Comparison of ENCODE assay signal across 8 mouse cellular contexts in genomic region chr3:31260329-31260963, GRCm38 (mm10). TPM values are rescaled to one million over a fixed set of nuclear protein-coding genes. Genes with fewer than 3 reads are reported as not detected.
DNase-seq lines count a peak whose midpoint lies in the region; ATAC-seq and TF ChIP-seq lines count a peak whose summit lies in the region.

No protein-coding gene starts in this region.

- peak; percentile 49; the same call in 1 of the 2 replicates for ATAC-seq in forebrain, embryonic 12.5 days (ENCODE audit: low FRiP score)
- no peak for ATAC-seq in megakaryocyte-erythroid progenitor cell, adult 5-6 weeks (replicated peaks; ENCODE audit: low FRiP score, low TSS enrichment, poor library complexity, severe bottlenecking)

- no peak for TF ChIP-seq POLR2A in kidney, adult 2 months (IDR thresholded peaks at IDR 0.05; ENCODE audit: low read depth, low read length)

- no peaks in the 10 kb centered on the region for H3K9me3 ChIP-seq in forebrain, embryonic 12.5 days

- peak; percentile 76 for DNase-seq in 3134 (ENCODE audit: extremely low read depth, insufficient read length, low spot score)
- DNase-seq in Muller cell, postnatal 12 days (ENCODE audit: inconsistent ontology term): peak; percentile 80
- peak; percentile 55 for DNase-seq in kidney, adult 2 months
- peak; percentile 43 for DNase-seq in lung, postnatal 36 days
- DNase-seq in left cerebral cortex, adult 11 months (ENCODE audit: low spot score): no peak
- no peak for DNase-seq in c-Kit-positive CD71-positive TER-119-positive erythroid progenitor cells, embryonic 14.5 days (ENCODE audit: low spot score)

- H3K4me2 ChIP-seq in forebrain, embryonic 12.5 days: no peak overlapping the region

- WGBS in forebrain, embryonic 12.5 days: 13% methylated on average over 7 of the region's 7 CpGs
- WGBS in kidney, adult 2 months: 30% methylated on average over 7 of the region's 7 CpGs

- H3K4me1 ChIP-seq in forebrain, embryonic 12.5 days: peaks cover 16% of the 10 kb centered on the region
- H3K4me1 ChIP-seq in kidney, adult 2 months (ENCODE audit: control insufficient read depth, insufficient read depth, low read length): peaks cover 3% of the 10 kb centered on the region; the same call in 1 of the 2 replicates

- no peaks in the 10 kb centered on the region for H3K36me3 ChIP-seq in forebrain, embryonic 12.5 days (replicated peaks)
- no peaks in the 10 kb centered on the region for H3K36me3 ChIP-seq in kidney, adult 2 months (ENCODE audit: control insufficient read depth, insufficient read depth, low read length)

- H3K4me3 ChIP-seq in forebrain, embryonic 12.5 days (replicated peaks): no peak overlapping the region
- H3K4me3 ChIP-seq in kidney, adult 2 months (ENCODE audit: insufficient read depth, low read depth, low read length): no peak overlapping the region

- no peak for TF ChIP-seq CTCF in kidney, adult 2 months (conservative IDR thresholded peaks at IDR 0.05; ENCODE audit: insufficient read depth, insufficient read length, low read depth, low read length)

- 0 out of 2 replicates have a peak overlapping the region, but pooled peaks have one; percentile 36 for H3K27ac ChIP-seq in forebrain, embryonic 12.5 days
- H3K27ac ChIP-seq in kidney, adult 2 months (ENCODE audit: insufficient read depth, low read depth, low read length): no peak overlapping the region

- no peaks in the 10 kb centered on the region for H3K27me3 ChIP-seq in forebrain, embryonic 12.5 days
- no peaks in the 10 kb centered on the region for H3K27me3 ChIP-seq in kidney, adult 2 months (replicated peaks; ENCODE audit: control insufficient read depth, insufficient read depth, low read length)

- no peak overlapping the region for H3K9ac ChIP-seq in forebrain, embryonic 12.5 days

RNA-seq across cellular contexts. Expression of gene Slc7a14, which starts 49.7 kb away (rescaled TPM):
- polyA plus RNA-seq in forebrain, embryonic 12.5 days (2016; fragmentation: Nextera tagmentation; extraction: Ambion mirVana): 0.92 and 1.1 TPM in 2 replicates
- 0.07 and 0.13 TPM in 2 replicates for polyA plus RNA-seq in kidney, adult 2 months (2012; rRNA removed)
- 0.04 TPM in 1 of 2 replicates, not detected in the other for total RNA-seq in megakaryocyte-erythroid progenitor cell, adult 5-6 weeks (2014; fragmentation: Nextera tagmentation)
- total RNA-seq in megakaryocyte-erythroid progenitor cell, adult 5-6 weeks (2017): not detected in 2 replicates

Comparison
In these comparisons a context has a peak if more than half of its experiments do, and no peak if none do; other contexts are left out.
1. DNase-seq: peak in 3134 (single experiment), Muller cell, postnatal 12 days (single experiment), kidney, adult 2 months (single experiment) and lung, postnatal 36 days (single experiment); none in left cerebral cortex, adult 11 months (single experiment) and c-Kit-positive CD71-positive TER-119-positive erythroid progenitor cells, embryonic 14.5 days (single experiment).